Mouse (Mus musculus) neural tube, embryonic 14.5 days (tissue): ENCODE measurements around the gene Fam171a2. TPM values are rescaled to one million over a fixed set of nuclear protein-coding genes. Genes with fewer than 3 reads are reported as not detected.

Source experiments
- ATAC-seq: fragments of 200-750 bp; cut with Nextera tagmentation; 2 replicates; pipeline ENCODE4 v1.8.0; 2017; ENCODE audit warnings: low read depth, mild to moderate bottlenecking, moderate TSS enrichment, moderate library complexity
- H3K27ac ChIP-seq: fragments of 300-500 bp; sonication (generic); 2 replicates; pipeline ENCODE4 v1.5.1; 2014; ENCODE audit warnings: low read depth, mild to moderate bottlenecking, control low read depth, low read length, moderate library complexity, mixed read lengths
- H3K27me3 ChIP-seq: fragments of 300-500 bp; sonication (generic); 2 replicates; pipeline ENCODE4 v1.6.1; 2014; ENCODE audit warnings: low read length; ENCODE audit not compliant: control insufficient read depth, insufficient read depth
- H3K36me3 ChIP-seq: fragments of 300-500 bp; sonication (generic); 2 replicates; pipeline ENCODE4 v1.6.1; 2014; ENCODE audit warnings: low read length, mixed read lengths; ENCODE audit not compliant: control insufficient read depth, insufficient read depth
- H3K4me1 ChIP-seq: fragments of 300-500 bp; sonication (generic); 2 replicates; pipeline ENCODE4 v1.6.1; 2014; ENCODE audit warnings: low read length; ENCODE audit not compliant: control insufficient read depth, insufficient read depth
- H3K4me2 ChIP-seq: fragments of 300-500 bp; sonication (generic); 2 replicates; pipeline ENCODE4 v1.6.1; 2014; ENCODE audit warnings: mild to moderate bottlenecking, low read depth, low read length, control low read depth
- H3K4me3 ChIP-seq: fragments of 300-500 bp; sonication (generic); 2 replicates; pipeline ENCODE4 v1.5.1; 2014; ENCODE audit warnings: low read depth, low read length, control low read depth, mixed read lengths
- H3K9ac ChIP-seq: fragments of 300-500 bp; sonication (generic); replicated peaks from 2 replicates; pipeline ENCODE4 v1.6.1; 2014; ENCODE audit warnings: low read depth, mild to moderate bottlenecking, control low read depth, low read length, mixed read lengths
- H3K9me3 ChIP-seq: fragments of 300-500 bp; sonication (generic); 2 replicates; pipeline ENCODE4 v1.6.1; 2016; ENCODE audit warnings: low read length; ENCODE audit not compliant: control insufficient read depth
- WGBS: fragments of 180-500 bp; shearing (Covaris S2); extraction: QIAGEN DNeasy Blood & Tissue Kit; methylation state at CpG from one replicate; pipeline ENCODE4 v1.1.7; 2014; 5-methylcytosine and 5-hydroxymethylcytosine counted together
- polyA plus RNA-seq: library from polyadenylated mRNA; unstranded; fragments of >200 nt; fragmentation: Nextera tagmentation; extraction: Ambion mirVana; gene quantifications from 2 replicates; pipeline ENCODE4 v1.2.1, GENCODE M21; 2014

The Fam171a2 gene
- polyA plus RNA-seq, 1 experiment from 2014 or later, result 38.4 TPM

GRCm38 (mm10) chr11:102464901-102465300 lies 17.4 kb upstream of the Fam171a2 start:
- Histone ChIP-seq H3K4me3 (no peak overlapping the region), H3K27ac (no peak overlapping the region), H3K9me3 (no peaks in the 10 kb centered on the region), H3K4me1 (peaks cover 6% of the 10 kb centered on the region; the same call in 1 of the 2 replicates), H3K4me2 (no peak overlapping the region), H3K27me3 (no peaks in the 10 kb centered on the region), H3K36me3 (no peaks in the 10 kb centered on the region), H3K9ac (no peak overlapping the region)
- ATAC-seq, result no peak
- 92% methylated on average over 6 of the region's 6 CpGs for WGBS

- no peaks in the 10 kb centered on the region for H3K9me3 ChIP-seq
- 86% methylated on average over 3 of the region's 3 CpGs for WGBS
- no peaks in the 10 kb centered on the region for H3K4me1 ChIP-seq
- no peak overlapping the region for H3K4me3 ChIP-seq
- H3K27me3 ChIP-seq, result no peaks in the 10 kb centered on the region
- H3K4me2 ChIP-seq, result no peak overlapping the region
- ATAC-seq, result no peak
- H3K36me3 ChIP-seq, result no peaks in the 10 kb centered on the region
- no peak overlapping the region for H3K27ac ChIP-seq
- H3K9ac ChIP-seq, result no peak overlapping the region
Observed at GRCm38 (mm10) chr11:102461764-102462163, 14.3 kb upstream of the Fam171a2 start.

DNA sequence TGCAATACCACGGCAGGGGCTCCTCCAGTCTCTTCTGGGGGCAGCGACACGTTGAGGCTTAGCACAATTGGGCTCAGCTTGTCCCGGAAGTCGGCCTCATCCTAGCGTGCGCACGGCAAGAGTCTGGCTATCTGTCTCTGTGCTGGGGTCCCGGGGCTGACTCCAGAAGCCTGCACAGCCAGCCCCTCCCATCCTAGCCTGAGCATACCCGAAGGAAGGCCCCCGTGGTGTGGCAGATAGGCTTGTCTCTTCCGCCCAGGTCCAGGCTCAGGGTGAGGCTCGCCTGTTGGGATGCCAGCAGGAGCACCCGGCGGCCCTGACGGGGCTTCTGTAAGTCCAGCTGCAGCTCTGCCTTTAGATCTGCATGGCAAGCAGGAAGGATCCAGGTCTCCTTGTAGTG lies 13.1 kb upstream of the Fam171a2 start:
- Histone ChIP-seq H3K9me3 (no peaks in the 10 kb centered on the region), H3K4me2 (no peak overlapping the region), H3K27ac (no peak overlapping the region), H3K9ac (no peak overlapping the region), H3K27me3 (no peaks in the 10 kb centered on the region), H3K4me3 (no peak overlapping the region), H3K4me1 (no peaks in the 10 kb centered on the region; the same call in 1 of the 2 replicates), H3K36me3 (no peaks in the 10 kb centered on the region)
- 61% methylated on average over 16 of the region's 16 CpGs for WGBS
- ATAC-seq, result no peak

- Histone ChIP-seq H3K36me3 (no peaks in the 10 kb centered on the region), H3K4me2 (peak overlapping the region; percentile 77), H3K27ac (peak overlapping the region; percentile 48; the same call in 1 of the 2 replicates), H3K9me3 (no peaks in the 10 kb centered on the region), H3K9ac (peak overlapping the region; percentile 56), H3K4me1 (peaks cover 3% of the 10 kb centered on the region; the same call in 1 of the 2 replicates), H3K4me3 (peak overlapping the region; percentile 41), H3K27me3 (no peaks in the 10 kb centered on the region)
- 2% methylated on average over 38 of the region's 40 CpGs for WGBS
- ATAC-seq, result peak; percentile 87
Observed at GRCm38 (mm10) chr11:102455740-102456396, 8.4 kb upstream of the Fam171a2 start.

DNA sequence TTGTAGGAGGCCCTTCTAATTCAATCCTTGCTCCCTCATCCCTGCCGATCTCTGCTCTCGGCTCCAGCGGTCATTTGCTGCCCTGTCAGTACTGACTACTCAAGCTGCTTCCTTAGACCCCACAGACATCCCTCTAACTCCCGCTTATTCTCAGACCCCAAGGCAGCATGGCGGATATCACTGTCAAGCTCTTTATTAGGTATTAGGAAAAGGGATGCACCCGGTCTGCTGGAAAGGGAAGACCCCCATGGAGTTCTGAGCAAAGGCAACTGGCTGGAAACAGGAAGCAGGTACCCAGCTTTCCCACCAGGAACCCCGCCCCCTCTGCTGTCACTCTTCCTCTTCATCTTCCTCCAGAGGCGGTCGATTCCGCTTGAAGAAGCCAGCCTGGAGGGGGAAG lies 5.6 kb upstream of the Fam171a2 start:
- H3K27ac ChIP-seq, result no peak overlapping the region
- ATAC-seq, result no peak
- H3K4me2 ChIP-seq, result no peak overlapping the region
- no peak overlapping the region for H3K9ac ChIP-seq
- WGBS, result 20% methylated on average over 10 of the region's 10 CpGs
- H3K27me3 ChIP-seq, result no peaks in the 10 kb centered on the region
- no peaks in the 10 kb centered on the region for H3K9me3 ChIP-seq
- no peaks in the 10 kb centered on the region for H3K36me3 ChIP-seq
- H3K4me1 ChIP-seq, result peaks cover 4% of the 10 kb centered on the region; the same call in 1 of the 2 replicates
- no peak overlapping the region for H3K4me3 ChIP-seq

DNA sequence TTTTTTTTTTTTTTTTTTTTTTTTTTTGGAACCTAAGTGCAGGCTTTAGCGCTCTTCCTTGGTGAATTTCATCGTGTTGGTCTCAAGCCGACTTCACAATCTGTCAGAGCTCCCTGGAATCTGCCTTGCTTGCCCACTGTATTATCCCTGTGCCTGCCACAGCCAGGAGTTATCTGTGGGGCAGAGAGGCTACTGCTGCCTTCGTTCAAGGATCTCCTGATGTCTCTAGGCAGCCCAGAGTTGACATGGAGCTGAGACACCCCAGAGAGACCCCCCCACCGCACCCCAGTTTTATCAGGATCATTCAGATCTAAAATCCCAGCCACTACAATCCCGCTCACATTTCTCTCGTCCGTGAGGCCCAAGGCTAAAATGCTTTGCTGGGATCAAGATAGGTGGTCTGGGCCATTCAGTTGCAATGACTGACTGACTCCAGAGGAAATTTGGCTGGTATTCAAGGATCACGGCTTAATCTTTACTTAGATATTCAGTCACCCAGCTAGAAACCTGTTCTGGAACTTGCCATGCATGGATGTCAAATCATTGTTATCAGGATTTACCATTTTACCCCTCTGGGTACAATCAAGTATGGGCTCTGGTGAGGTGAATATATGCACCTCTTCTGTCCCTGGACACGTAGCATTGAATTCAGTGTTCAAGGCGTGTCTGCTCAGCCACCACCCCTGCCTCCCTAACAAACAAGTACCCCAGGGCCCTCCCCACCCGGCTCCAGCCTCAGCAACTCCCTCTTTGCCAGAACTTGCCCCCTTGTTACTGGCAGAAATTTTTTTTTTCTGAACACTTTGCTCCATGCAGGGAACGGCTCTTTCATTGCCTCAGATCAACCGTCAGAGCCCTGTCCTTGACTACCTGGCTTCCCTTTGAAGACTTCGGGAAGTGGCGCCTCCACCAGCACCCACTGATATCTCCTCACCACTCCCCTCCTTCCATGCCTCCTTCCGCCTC lies 1.8 kb upstream of the Fam171a2 start:
- H3K36me3 ChIP-seq, result no peaks in the 10 kb centered on the region
- no peak overlapping the region for H3K27ac ChIP-seq
- no peaks in the 10 kb centered on the region for H3K27me3 ChIP-seq
- no peak overlapping the region for H3K4me2 ChIP-seq
- WGBS, result 56% methylated on average over 17 of the region's 17 CpGs
- H3K9me3 ChIP-seq, result no peaks in the 10 kb centered on the region
- no peak for ATAC-seq
- H3K9ac ChIP-seq, result no peak overlapping the region
- peaks cover 24% of the 10 kb centered on the region for H3K4me1 ChIP-seq
- no peak overlapping the region for H3K4me3 ChIP-seq

DNA sequence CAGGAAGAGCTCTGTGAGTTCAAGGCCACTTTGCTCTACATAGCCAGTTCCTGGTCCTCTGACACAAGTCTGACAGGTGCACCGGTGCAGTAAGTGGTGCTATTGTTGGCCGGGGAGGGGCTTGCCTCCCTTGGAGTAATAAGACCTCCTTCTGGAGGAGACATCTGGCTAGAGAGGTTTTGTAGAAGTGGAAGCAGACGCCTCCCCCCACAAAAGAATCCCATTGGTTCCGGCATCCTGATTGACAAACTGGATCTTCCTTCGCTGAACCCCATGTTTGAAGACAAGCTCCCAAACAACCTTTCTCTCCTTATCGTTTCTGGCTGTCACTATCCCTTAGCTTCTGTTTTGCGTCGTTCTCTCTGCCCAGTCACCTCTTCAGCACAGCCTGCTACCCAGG lies 845 bp upstream of the Fam171a2 start:
- no peak overlapping the region for H3K27ac ChIP-seq
- no peaks in the 10 kb centered on the region for H3K36me3 ChIP-seq
- 14% methylated on average over 8 of the region's 8 CpGs for WGBS
- H3K27me3 ChIP-seq, result no peaks in the 10 kb centered on the region
- no peak overlapping the region for H3K4me2 ChIP-seq
- no peaks in the 10 kb centered on the region for H3K9me3 ChIP-seq
- H3K4me3 ChIP-seq, result no peak overlapping the region
- H3K4me1 ChIP-seq, result peaks cover 24% of the 10 kb centered on the region
- ATAC-seq, result no peak
- no peak overlapping the region for H3K9ac ChIP-seq

GRCm38 (mm10) chr11:102446581-102447461 lies 661 bp downstream of the Fam171a2 start:
- H3K27me3 ChIP-seq, result no peaks in the 10 kb centered on the region
- peak overlapping the region; percentile 99 for H3K9ac ChIP-seq
- peak overlapping the region; percentile 72 for H3K4me2 ChIP-seq
- no peaks in the 10 kb centered on the region for H3K9me3 ChIP-seq
- H3K36me3 ChIP-seq, result peaks cover 5% of the 10 kb centered on the region
- H3K4me1 ChIP-seq, result peaks cover 24% of the 10 kb centered on the region
- under 1% methylated on average over 21 of the region's 49 CpGs for WGBS
- peak; percentile 68 for ATAC-seq
- H3K27ac ChIP-seq, result peak overlapping the region; percentile 96
- H3K4me3 ChIP-seq, result peak overlapping the region; percentile 95
